Mouse (Mus musculus) stomach, postnatal 0 days (tissue): ENCODE measurements around the gene Rfc1. TPM values are rescaled to one million over a fixed set of nuclear protein-coding genes. Genes with fewer than 3 reads are reported as not detected.
"Not testable (repeated sequence)": the region's sequence is repeated elsewhere in the genome, so short reads cannot be mapped to it uniquely, and the experiment has no call there.

Source experiments
- ATAC-seq: fragments of 200-750 bp; cut with Nextera tagmentation; 2 replicates; pipeline ENCODE4 v1.8.0; 2017; ENCODE audit not compliant: low FRiP score, low TSS enrichment
- DNase-seq: peaks from one replicate; pipeline ENCODE4 v3.0.0-alpha.2; 2016; ENCODE audit warnings: low spot score
- H3K27ac ChIP-seq: fragments of 300-500 bp; sonication (generic); replicated peaks from 2 replicates; pipeline ENCODE4 v1.5.1; 2014; ENCODE audit warnings: mild to moderate bottlenecking, control low read depth
- H3K27me3 ChIP-seq: fragments of 300-500 bp; sonication (generic); 2 replicates; pipeline ENCODE4 v1.6.1; 2014; ENCODE audit warnings: low read length; ENCODE audit not compliant: control insufficient read depth, insufficient read depth
- H3K36me3 ChIP-seq: fragments of 300-500 bp; sonication (generic); 2 replicates; pipeline ENCODE4 v1.6.1; 2014; ENCODE audit warnings: low read length, mixed read lengths; ENCODE audit not compliant: control insufficient read depth, insufficient read depth
- H3K4me1 ChIP-seq: fragments of 300-500 bp; sonication (generic); replicated peaks from 2 replicates; pipeline ENCODE4 v1.6.1; 2014; ENCODE audit warnings: antibody characterized with exemption; ENCODE audit not compliant: control insufficient read depth, insufficient read depth
- H3K4me2 ChIP-seq: fragments of 300-500 bp; sonication (generic); replicated peaks from 2 replicates; pipeline ENCODE4 v1.6.1; 2014; ENCODE audit warnings: low read depth, mild to moderate bottlenecking, control low read depth, moderate library complexity
- H3K4me3 ChIP-seq: fragments of 300-500 bp; sonication (generic); 2 replicates; pipeline ENCODE4 v1.5.1; 2014; ENCODE audit warnings: low read depth, low read length, control low read depth
- H3K9ac ChIP-seq: fragments of 300-500 bp; sonication (generic); 2 replicates; pipeline ENCODE4 v1.6.1; 2014; ENCODE audit warnings: mild to moderate bottlenecking, low read length, control low read depth, mixed read lengths
- H3K9me3 ChIP-seq: fragments of 300-500 bp; sonication (generic); 2 replicates; pipeline ENCODE4 v1.6.1; 2016; ENCODE audit warnings: low read length; ENCODE audit not compliant: control insufficient read depth
- CTCF ChIP-seq: IDR thresholded peaks from 2 replicates; pipeline ENCODE4 v1.5.1; 2016; ENCODE audit warnings: antibody characterized with exemption, low read depth, mild to moderate bottlenecking, moderate library complexity
- EP300 ChIP-seq: optimal IDR thresholded peaks from 2 replicates; pipeline ENCODE3; 2016; ENCODE audit warnings: antibody characterized with exemption
- WGBS: fragments of 180-500 bp; shearing (Covaris S2); extraction: QIAGEN DNeasy Blood & Tissue Kit; methylation state at CpG from one replicate; pipeline ENCODE4 v1.1.7; 2014; 5-methylcytosine and 5-hydroxymethylcytosine counted together
- polyA plus RNA-seq: library from polyadenylated mRNA; unstranded; fragments of >200 nt; fragmentation: Nextera tagmentation; extraction: Ambion mirVana; gene quantifications from 2 replicates; pipeline ENCODE4 v1.2.1, GENCODE M21; 2015

Rfc1 gene
- polyA plus RNA-seq, 1 experiment from 2014 or later: 43.7 TPM

DNA sequence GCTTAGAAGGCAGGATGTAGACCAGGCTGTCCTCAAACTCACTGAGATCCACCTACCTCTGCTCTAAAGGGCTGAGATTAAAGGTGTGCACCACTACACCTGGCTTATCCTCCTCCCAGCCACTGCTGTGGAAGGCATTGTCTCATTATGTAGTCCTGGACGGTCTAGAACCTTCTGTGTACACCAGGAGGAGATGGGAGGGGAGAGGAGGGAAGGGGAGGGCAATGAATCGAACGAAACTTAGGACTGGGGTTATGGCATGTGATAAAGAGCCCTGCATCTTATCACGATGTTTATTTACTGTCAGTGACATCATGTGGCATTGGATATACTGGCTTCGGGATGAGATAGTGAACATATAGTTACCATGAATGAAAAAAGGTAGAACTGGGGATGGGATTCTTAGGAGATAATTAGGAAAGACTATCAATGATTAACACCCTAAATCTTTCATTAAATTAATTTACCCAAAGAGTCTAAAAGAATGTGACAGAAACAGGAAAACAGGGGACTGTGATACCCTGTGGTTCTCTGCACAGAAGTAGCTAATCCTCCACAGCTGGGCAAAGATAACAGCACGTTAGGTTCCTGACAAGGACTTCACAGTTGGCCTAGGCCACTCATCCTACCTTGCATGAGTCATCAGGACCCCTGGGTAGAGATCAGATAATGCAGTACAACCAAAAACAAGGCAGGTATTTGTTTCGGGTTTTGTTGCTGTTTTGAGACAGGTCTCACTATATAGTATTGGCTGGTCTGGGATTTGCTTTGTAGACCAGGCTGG lies 37.1 kb downstream of the Rfc1 start:
- Histone ChIP-seq H3K27ac (no peak overlapping the region), H3K9ac (no peak overlapping the region), H3K36me3 (peaks cover 5% of the 10 kb centered on the region; the same call in 1 of the 2 replicates), H3K4me2 (no peak overlapping the region), H3K9me3 (no peaks in the 10 kb centered on the region), H3K27me3 (no peaks in the 10 kb centered on the region), H3K4me3 (no peak overlapping the region), H3K4me1 (no peaks in the 10 kb centered on the region)
- 75% methylated on average over 7 of the region's 7 CpGs for WGBS
- no peak for ATAC-seq
- TF ChIP-seq EP300 (no peak), CTCF (no peak)
- no peak for DNase-seq

DNA sequence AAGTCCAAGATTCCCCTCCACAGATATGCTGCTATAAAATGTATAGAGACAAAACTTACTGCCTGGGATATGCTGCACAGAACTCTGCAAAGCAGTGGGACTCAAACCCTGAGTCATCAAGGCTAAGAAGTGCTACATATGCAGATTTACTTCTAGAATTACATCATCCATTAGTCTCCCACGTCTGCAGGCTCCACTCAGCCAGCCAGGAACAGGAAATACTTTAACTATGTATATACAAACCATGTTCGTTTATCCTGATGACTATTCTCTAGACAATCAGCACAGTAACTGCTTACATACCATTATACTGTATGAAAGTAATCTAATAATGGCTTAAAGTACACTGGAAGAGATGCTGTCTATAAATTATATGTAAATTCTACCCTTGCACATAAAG lies 41.2 kb downstream of the Rfc1 start:
- Histone ChIP-seq H3K4me3 (no peak overlapping the region), H3K36me3 (peaks cover 17% of the 10 kb centered on the region; the same call in 1 of the 2 replicates), H3K4me2 (no peak overlapping the region), H3K9ac (no peak overlapping the region), H3K27ac (no peak overlapping the region), H3K4me1 (no peaks in the 10 kb centered on the region), H3K9me3 (no peaks in the 10 kb centered on the region), H3K27me3 (no peaks in the 10 kb centered on the region)
- TF ChIP-seq EP300: no peak
- TF ChIP-seq CTCF: no peak
- ATAC-seq (peak; percentile 80), DNase-seq (no peak)
- 18% methylated on average over 2 of the region's 2 CpGs for WGBS

DNA sequence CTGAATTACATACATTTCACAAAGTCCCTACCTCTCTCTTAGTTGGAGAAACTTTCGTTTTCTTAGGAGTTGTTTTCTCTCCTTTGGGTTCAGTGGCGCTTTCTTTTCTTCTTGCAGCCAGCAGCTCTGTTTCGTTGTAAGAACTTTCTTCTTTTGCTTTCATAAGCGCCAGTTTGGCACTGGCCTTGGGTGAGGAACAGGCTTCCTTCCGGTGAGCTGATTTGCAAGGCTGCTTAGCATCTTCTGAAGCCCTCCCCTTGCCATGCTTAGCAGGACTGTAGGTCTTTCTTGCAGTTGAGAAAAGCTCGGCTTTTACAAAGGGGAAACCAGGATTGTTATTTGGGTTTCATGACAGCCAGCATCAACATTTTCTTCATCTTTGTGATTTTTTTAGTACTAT lies 41.8 kb downstream of the Rfc1 start:
- H3K4me1 ChIP-seq: no peaks in the 10 kb centered on the region
- ATAC-seq (no peak), DNase-seq (no peak)

DNA sequence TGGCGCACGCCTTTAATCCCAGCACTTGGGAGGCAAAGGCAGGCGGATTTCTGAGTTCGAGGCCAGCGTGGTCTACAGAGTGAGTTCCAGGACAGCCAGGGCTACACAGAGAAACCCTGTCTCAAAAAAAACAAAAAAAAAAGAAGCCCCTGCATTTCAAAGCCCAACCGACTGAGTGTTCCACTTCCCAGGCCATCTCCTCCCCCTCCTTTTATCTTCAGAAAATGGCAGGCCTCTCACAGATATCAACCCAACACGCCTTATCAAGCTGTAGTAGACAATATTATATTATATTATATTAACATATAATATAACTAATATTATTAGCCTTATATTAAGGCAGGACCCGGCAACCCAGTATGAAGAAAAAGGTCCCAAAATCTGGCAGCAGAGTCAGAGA lies 46.5 kb downstream of the Rfc1 start:
- WGBS: 90% methylated on average over 8 of the region's 8 CpGs
- H3K4me2 ChIP-seq, ATAC-seq, H3K9ac ChIP-seq, DNase-seq, H3K27me3 ChIP-seq, H3K27ac ChIP-seq, H3K4me1 ChIP-seq, H3K9me3 ChIP-seq, H3K4me3 ChIP-seq: not testable (repeated sequence)
- H3K36me3 ChIP-seq: peaks cover 20% of the 10 kb centered on the region

More for the DNA sequence above, 41.8 kb downstream of the Rfc1 start:
- Histone ChIP-seq H3K4me3 (no peak overlapping the region), H3K9ac (no peak overlapping the region), H3K9me3 (no peaks in the 10 kb centered on the region), H3K27ac (no peak overlapping the region), H3K27me3 (no peaks in the 10 kb centered on the region), H3K4me2 (no peak overlapping the region), H3K36me3 (peaks cover 15% of the 10 kb centered on the region; the same call in 1 of the 2 replicates)
- WGBS: 74% methylated on average over 6 of the region's 6 CpGs
- no peak for TF ChIP-seq CTCF
- TF ChIP-seq EP300: no peak

DNA sequence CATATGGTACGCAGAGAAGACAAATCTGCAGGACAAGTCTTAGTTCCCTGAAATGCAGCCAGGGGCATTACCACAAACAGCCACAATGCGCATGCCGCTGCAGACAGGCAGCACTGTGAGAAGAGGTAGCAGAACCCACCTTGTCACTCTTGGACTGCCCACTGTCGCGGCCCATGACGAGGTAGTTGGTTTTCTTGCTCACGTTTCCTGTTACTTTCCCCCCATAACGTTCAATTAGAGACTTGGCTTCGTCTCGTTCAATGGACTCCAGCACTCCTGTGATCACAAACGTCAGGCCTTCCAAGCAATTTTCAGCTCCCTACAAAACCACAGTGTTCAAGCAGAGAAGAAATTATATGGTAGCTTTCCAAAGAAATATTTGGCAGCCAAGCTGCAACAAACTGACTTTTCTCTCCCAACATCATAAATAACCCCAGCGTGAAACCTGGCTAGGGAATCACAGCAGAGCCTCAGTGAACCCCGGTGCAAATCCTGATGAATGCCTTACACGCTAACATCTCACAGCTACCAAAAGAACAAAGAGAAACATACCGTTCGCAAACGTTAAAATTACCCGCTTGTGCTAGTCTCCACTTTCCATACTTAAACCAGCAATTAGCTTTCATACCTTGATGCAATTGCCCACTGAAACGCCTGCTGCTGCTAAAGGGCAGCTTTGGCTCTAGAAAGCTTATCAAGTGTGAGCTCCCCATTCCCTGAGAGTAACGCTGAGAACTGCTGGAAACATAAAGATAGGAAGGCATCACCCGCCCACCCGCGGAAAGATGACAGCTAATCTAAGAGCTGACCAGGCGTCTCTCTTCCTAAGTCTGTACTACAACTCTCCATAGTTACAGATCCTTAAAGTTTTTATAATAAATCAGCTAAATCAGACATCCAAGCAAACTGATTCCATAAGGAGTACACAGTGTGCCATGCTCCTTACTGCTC lies 47.4 kb downstream of the Rfc1 start:
- H3K4me1 ChIP-seq: no peaks in the 10 kb centered on the region

More for the DNA sequence above, 47.4 kb downstream of the Rfc1 start:
- H3K27me3 ChIP-seq: no peaks in the 10 kb centered on the region
- no peak overlapping the region for H3K27ac ChIP-seq
- 84% methylated on average over 24 of the region's 24 CpGs for WGBS
- TF ChIP-seq EP300: no peak
- no peak for TF ChIP-seq CTCF
- ATAC-seq: no peak
- DNase-seq: no peak
- no peak overlapping the region for H3K9ac ChIP-seq
- H3K4me3 ChIP-seq: no peak overlapping the region
- peaks cover 18% of the 10 kb centered on the region for H3K36me3 ChIP-seq
- H3K9me3 ChIP-seq: no peaks in the 10 kb centered on the region
- no peak overlapping the region for H3K4me2 ChIP-seq
